Comparison of ENCODE assay signal across 28 mouse cellular contexts in the genomic region with DNA sequence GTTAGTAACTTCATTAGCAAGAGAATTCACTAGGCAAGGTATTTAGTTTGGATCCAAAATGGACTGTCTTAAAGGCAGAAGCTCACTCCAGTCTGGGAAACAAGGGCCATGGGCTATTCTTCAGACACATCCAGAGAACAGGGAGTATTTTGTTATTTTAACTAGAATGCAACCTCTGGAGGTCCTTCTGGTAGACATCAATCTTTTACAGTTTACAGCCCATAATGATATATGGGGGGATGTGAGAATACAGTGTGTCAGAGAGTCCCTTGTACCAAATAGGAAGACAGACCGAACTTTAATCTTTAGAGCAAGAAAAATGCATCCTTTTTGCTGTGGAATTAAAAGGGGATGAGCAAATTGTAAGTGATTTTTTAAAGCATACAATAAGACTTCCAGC.
"Had no signal": no experiment of that assay in that cellular context is flagged by ENCODE, and none has a peak within 500 bp of the region (broad histone marks: within the 10 kb centered on the region; RNA-seq: fewer than 3 reads in every experiment).

No protein-coding gene starts in this region.

- ATAC-seq: forebrain, embryonic 13.5 days; forebrain, embryonic 14.5 days; forebrain, embryonic 15.5 days; forebrain, embryonic 16.5 days; forebrain, postnatal 0 days had no signal

- H3K9ac ChIP-seq: embryonic facial prominence, embryonic 12.5 days; embryonic facial prominence, embryonic 13.5 days; embryonic facial prominence, embryonic 15.5 days; forebrain, embryonic 12.5 days; forebrain, embryonic 13.5 days; forebrain, embryonic 15.5 days; forebrain, postnatal 0 days had no signal

- H3K4me2 ChIP-seq: embryonic facial prominence, embryonic 12.5 days; embryonic facial prominence, embryonic 13.5 days; embryonic facial prominence, embryonic 15.5 days; forebrain, embryonic 12.5 days; forebrain, embryonic 13.5 days; forebrain, embryonic 15.5 days had no signal

- H3K27me3 ChIP-seq: embryonic facial prominence, embryonic 12.5 days; embryonic facial prominence, embryonic 13.5 days; embryonic facial prominence, embryonic 15.5 days; forebrain, embryonic 12.5 days; forebrain, embryonic 13.5 days; forebrain, embryonic 15.5 days had no signal

- H3K36me3 ChIP-seq: embryonic facial prominence, embryonic 10.5 days; embryonic facial prominence, embryonic 12.5 days; embryonic facial prominence, embryonic 13.5 days; embryonic facial prominence, embryonic 15.5 days; forebrain, embryonic 10.5 days; forebrain, embryonic 12.5 days; forebrain, embryonic 15.5 days had no signal

- H3K9me3 ChIP-seq: embryonic facial prominence, embryonic 10.5 days; embryonic facial prominence, embryonic 12.5 days; embryonic facial prominence, embryonic 13.5 days; embryonic facial prominence, embryonic 15.5 days; forebrain, embryonic 10.5 days; forebrain, embryonic 12.5 days; forebrain, embryonic 13.5 days; forebrain, embryonic 15.5 days had no signal

- H3K4me1 ChIP-seq: embryonic facial prominence, embryonic 12.5 days; embryonic facial prominence, embryonic 13.5 days; forebrain, embryonic 10.5 days; forebrain, embryonic 12.5 days; forebrain, embryonic 13.5 days; forebrain, embryonic 15.5 days had no signal

- H3K4me3 ChIP-seq: embryonic facial prominence, embryonic 10.5 days; embryonic facial prominence, embryonic 12.5 days; embryonic facial prominence, embryonic 13.5 days; embryonic facial prominence, embryonic 15.5 days; erythroblast, embryonic 14.5 days; forebrain, embryonic 10.5 days; forebrain, embryonic 12.5 days; forebrain, embryonic 13.5 days; forebrain, embryonic 15.5 days; gastrocnemius, adult 2 months had no signal

- DNase-seq: cerebellum, adult 18-20 months; cerebellum, adult 2 months; cerebellum, adult 8-10 months; cerebellum, adult 9-10 months; cerebellum, adult 9-11 months; cerebellum, postnatal 10 days; cerebellum, postnatal 14 days; cerebellum, postnatal 25 days; cerebellum, postnatal 36 days; embryo, embryonic 11 days; forebrain, postnatal 0 days; gastrocnemius, adult 2 months; gastrocnemius, postnatal 10 days; gastrocnemius, postnatal 14 days; gastrocnemius, postnatal 25 days; gastrocnemius, postnatal 36 days; heart, adult 11 months had no signal

- H3K27ac ChIP-seq: embryonic facial prominence, embryonic 10.5 days; embryonic facial prominence, embryonic 12.5 days; embryonic facial prominence, embryonic 13.5 days; embryonic facial prominence, embryonic 15.5 days; forebrain, embryonic 10.5 days; forebrain, embryonic 12.5 days; forebrain, embryonic 13.5 days; forebrain, embryonic 15.5 days; gastrocnemius, adult 2 months had no signal
